Mouse (Mus musculus): Measurements from ENCODE around the gene Rap1gap. TPM values are rescaled to one million over a fixed set of nuclear protein-coding genes. Genes with fewer than 3 reads are reported as not detected.

The Rap1gap gene
- total RNA-seq, 1 experiment from 2014 or later = 0.47 TPM

Other genes with a start within 250 kb of the Rap1gap start
- not detected in 2 replicates for gene Cela3b, start 234.2 kb upstream of the Rap1gap start, total RNA-seq (2017)
- not detected in 2 replicates for gene 1700013G24Rik, start 211.4 kb upstream of the Rap1gap start, total RNA-seq (2017)
- gene Hspg2, start 196.0 kb upstream of the Rap1gap start, total RNA-seq (2017) = 0.12 TPM in 2 replicates
- not detected in 2 replicates for gene Ldlrad2, start 90.2 kb upstream of the Rap1gap start, total RNA-seq (2017)
- 185 and 190 TPM in 2 replicates for gene Usp48, start 71.0 kb upstream of the Rap1gap start, total RNA-seq (2017)
- gene Alpl, start 131.7 kb downstream of the Rap1gap start, total RNA-seq (2017) = 0.74 and 1.2 TPM in 2 replicates
- 5.7 and 5.9 TPM in 2 replicates for gene Ece1, start 197.5 kb downstream of the Rap1gap start, total RNA-seq (2017)